Mouse (Mus musculus) brain, embryonic 14.5 days (tissue): Measurements from ENCODE around the gene Plekhg6.

Experiments used
- CTCF ChIP-seq: fragments of 200-500 bp; IDR thresholded peaks from 2 replicates; pipeline ENCODE4 v1.5.1; 2012; ENCODE audit warnings: inconsistent platforms, mild to moderate bottlenecking, moderate library complexity, borderline replicate concordance; ENCODE audit not compliant: insufficient read depth, insufficient read length; ENCODE audit errors: extremely low read depth
- POLR2A ChIP-seq: fragments of 200-500 bp; IDR thresholded peaks from 2 replicates; pipeline ENCODE4 v1.6.1; 2012; ENCODE audit warnings: mild to moderate bottlenecking, inconsistent platforms, borderline replicate concordance; ENCODE audit not compliant: poor library complexity, insufficient read depth, insufficient read length, severe bottlenecking; ENCODE audit errors: extremely low read depth

DNA sequence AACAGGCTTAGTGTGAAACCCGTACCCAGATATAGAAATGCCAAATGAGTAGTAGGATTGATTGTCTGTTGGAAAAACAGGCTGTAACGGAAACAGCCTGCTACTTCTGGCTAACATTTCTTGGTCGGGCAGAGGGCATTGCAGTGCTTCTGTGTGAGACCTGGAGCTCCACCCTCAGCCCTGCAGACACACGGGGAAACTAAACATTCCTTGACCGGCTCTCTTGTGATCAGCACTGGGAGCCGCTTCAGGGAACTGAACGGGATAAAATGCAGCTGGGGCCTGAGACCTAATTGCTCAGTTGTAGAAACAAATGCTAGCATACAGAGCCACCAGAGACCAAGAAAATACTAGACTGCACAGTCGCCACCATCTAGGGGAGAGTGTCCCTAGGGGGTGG, 24.3 kb downstream of the Plekhg6 start:
- TF ChIP-seq POLR2A (no peak), CTCF (no peak)
